Mouse (Mus musculus) brain, embryonic 14.5 days (tissue): ENCODE data around the gene Zfhx3.

Source experiments
- CTCF ChIP-seq: fragments of 200-500 bp; IDR thresholded peaks from 2 replicates; pipeline ENCODE4 v1.5.1; 2012; ENCODE audit warnings: inconsistent platforms, mild to moderate bottlenecking, moderate library complexity, borderline replicate concordance; ENCODE audit not compliant: insufficient read depth, insufficient read length; ENCODE audit errors: extremely low read depth
- POLR2A ChIP-seq: fragments of 200-500 bp; IDR thresholded peaks from 2 replicates; pipeline ENCODE4 v1.6.1; 2012; ENCODE audit warnings: mild to moderate bottlenecking, inconsistent platforms, borderline replicate concordance; ENCODE audit not compliant: poor library complexity, insufficient read depth, insufficient read length, severe bottlenecking; ENCODE audit errors: extremely low read depth

DNA sequence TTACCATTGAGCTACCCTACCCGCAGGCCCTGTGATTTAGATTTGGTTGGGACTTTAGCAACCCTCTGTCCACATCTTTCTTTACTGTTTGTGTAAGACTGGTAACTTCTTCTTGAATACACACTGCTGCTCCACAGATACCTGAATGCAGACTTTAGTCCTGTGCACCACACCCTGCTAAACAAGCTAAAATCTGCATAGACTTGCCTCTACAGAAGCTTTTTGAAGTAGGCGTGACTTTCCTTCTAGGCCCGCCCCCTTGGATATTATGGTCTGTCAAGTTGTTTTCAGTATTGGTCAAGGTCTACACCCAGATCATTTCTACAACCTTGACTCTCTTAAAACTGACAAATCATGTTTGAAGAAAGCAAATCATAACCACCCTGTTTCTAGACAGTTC is 243.8 kb downstream of the Zfhx3 start:
- TF ChIP-seq CTCF: no peak
- TF ChIP-seq POLR2A: no peak
